Mouse (Mus musculus): Measurements from ENCODE around the gene Rbfox3. TPM values are rescaled to one million over a fixed set of nuclear protein-coding genes. Genes with fewer than 3 reads are reported as not detected.

Gene Rbfox3
- polyA plus RNA-seq, 1 experiment from 2014 or later = 69.4 TPM

DNA sequence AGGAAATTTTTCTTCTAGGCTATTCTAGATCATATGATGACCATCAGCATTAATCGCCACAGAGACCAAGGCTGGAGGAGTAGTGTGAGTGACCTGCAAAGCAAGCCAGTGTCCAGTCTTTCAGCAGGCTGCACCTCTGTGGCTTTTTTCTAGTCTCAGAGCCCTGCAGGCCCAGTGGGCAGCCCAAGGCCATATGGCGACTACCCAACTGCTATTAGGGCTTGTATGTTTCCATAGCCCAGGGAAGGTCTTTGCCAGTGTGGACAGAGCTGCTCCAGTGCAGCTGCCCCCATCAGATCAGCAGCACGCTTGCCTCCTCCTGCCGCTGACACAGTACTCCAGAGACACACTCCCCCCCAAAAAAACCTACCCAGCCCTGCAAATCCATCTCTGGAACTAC lies 290.5 kb downstream of the Rbfox3 start:
- Histone ChIP-seq H3K9ac (ENCODE audit: low read depth, low read length) (no peak overlapping the region), H3K36me3 (ENCODE audit: control insufficient read depth, insufficient read depth, low read length) (no peaks in the 10 kb centered on the region), H3K4me2 (ENCODE audit: low read length) (no peak overlapping the region), H3K4me3 (ENCODE audit: low read length) (no peak overlapping the region), H3K9me3 (ENCODE audit: control insufficient read depth, low read length) (no peaks in the 10 kb centered on the region), H3K27me3 (replicated peaks; ENCODE audit: control insufficient read depth, insufficient read depth, low read length) (no peaks in the 10 kb centered on the region), H3K4me1 (ENCODE audit: control insufficient read depth, insufficient read depth, low read depth, low read length) (no peaks in the 10 kb centered on the region), H3K27ac (ENCODE audit: low read depth, low read length) (no peak overlapping the region)
- WGBS = 64% methylated on average over 4 of the region's 4 CpGs
- ATAC-seq = 0 out of 2 replicates have a peak, but pooled peaks have one; percentile 19

DNA sequence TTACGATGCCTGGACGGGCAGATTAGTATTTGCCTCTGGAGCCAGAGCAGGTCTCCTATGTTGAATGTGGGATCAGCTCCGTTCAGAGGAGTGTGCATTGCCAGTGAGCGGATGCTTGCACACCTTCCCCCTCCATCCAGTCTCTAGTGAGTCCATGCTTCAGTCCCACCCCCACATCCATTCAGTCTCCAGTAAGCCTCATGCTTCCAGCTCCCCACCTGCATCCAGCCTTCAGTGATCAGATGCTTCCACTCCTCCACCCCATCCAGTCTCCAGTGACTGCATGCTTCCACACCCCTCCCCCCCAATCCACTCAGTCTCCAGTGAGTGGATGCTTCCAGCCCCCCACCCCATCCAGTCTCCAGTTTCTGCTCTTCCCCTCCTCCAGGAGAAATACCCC lies 297.3 kb downstream of the Rbfox3 start:
- Histone ChIP-seq H3K27me3 (replicated peaks; ENCODE audit: control insufficient read depth, insufficient read depth, low read length) (no peaks in the 10 kb centered on the region), H3K9me3 (ENCODE audit: control insufficient read depth, low read length) (no peaks in the 10 kb centered on the region), H3K4me1 (ENCODE audit: control insufficient read depth, insufficient read depth, low read depth, low read length) (peaks cover 12% of the 10 kb centered on the region), H3K4me3 (ENCODE audit: low read length) (no peak overlapping the region), H3K4me2 (ENCODE audit: low read length) (no peak overlapping the region), H3K9ac (ENCODE audit: low read depth, low read length) (no peak overlapping the region), H3K36me3 (ENCODE audit: control insufficient read depth, insufficient read depth, low read length) (no peaks in the 10 kb centered on the region), H3K27ac (ENCODE audit: low read depth, low read length) (no peak overlapping the region)
- ATAC-seq = no peak
- 86% methylated on average over 4 of the region's 4 CpGs for WGBS

GRCm38 (mm10) chr11:118610128-118610527 lies 301.3 kb downstream of the Rbfox3 start:
- peak overlapping the region; percentile 35 for H3K4me2 ChIP-seq (ENCODE audit: low read length)
- H3K4me1 ChIP-seq (ENCODE audit: control insufficient read depth, insufficient read depth, low read depth, low read length) = peaks cover 12% of the 10 kb centered on the region
- no peak overlapping the region for H3K4me3 ChIP-seq (ENCODE audit: low read length)
- 7% methylated on average over 12 of the region's 14 CpGs for WGBS
- H3K36me3 ChIP-seq (ENCODE audit: control insufficient read depth, insufficient read depth, low read length) = no peaks in the 10 kb centered on the region
- no peak overlapping the region; the same call in 1 of the 2 replicates for H3K9ac ChIP-seq (ENCODE audit: low read depth, low read length)
- H3K27me3 ChIP-seq (replicated peaks; ENCODE audit: control insufficient read depth, insufficient read depth, low read length) = no peaks in the 10 kb centered on the region
- ATAC-seq = no peak
- no peaks in the 10 kb centered on the region for H3K9me3 ChIP-seq (ENCODE audit: control insufficient read depth, low read length)
- H3K27ac ChIP-seq (ENCODE audit: low read depth, low read length) = no peak overlapping the region

DNA sequence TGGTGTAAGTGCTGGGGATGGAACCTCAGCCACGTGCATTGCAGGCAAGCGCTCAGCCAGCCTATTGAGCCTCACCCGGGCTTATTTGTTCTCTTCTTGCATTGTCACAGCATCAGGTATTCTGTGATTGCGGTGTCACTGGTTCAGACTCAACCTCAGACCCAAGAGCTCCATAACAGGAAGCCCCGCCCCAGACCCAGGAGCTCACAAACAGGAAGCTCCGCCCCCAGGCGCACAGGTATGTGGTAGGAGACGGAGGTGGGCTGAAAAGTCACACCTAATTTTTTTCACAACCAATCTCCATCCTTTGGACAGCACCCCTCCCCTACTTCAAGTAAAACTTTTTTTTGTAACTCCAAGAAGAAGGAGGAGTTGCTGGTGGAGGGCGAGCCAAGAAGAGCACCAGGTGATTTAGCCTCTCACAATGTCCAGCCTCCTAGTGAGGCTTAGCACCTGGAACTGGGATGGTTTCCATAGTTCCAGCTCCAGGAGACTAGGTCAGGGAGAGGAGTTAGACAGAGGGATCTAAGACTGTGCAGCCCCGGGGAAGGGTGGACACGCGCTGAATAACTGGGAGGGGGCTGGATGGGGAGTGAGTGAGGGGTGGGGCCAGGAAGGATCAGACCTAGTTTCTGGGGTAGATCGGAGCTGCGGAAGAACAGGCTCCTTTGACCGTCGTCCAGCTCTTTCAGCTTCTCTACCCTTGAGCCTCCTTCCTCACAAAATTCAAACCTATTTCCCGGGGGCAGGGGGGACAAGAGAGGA lies 302.0 kb downstream of the Rbfox3 start:
- no peaks in the 10 kb centered on the region for H3K27me3 ChIP-seq (replicated peaks; ENCODE audit: control insufficient read depth, insufficient read depth, low read length)
- 15% methylated on average over 17 of the region's 17 CpGs for WGBS
- ATAC-seq = peak; percentile 18; the same call in 1 of the 2 replicates
- no peaks in the 10 kb centered on the region for H3K9me3 ChIP-seq (ENCODE audit: control insufficient read depth, low read length)
- H3K4me3 ChIP-seq (ENCODE audit: low read length) = no peak overlapping the region
- peaks cover 15% of the 10 kb centered on the region for H3K4me1 ChIP-seq (ENCODE audit: control insufficient read depth, insufficient read depth, low read depth, low read length)
- H3K27ac ChIP-seq (ENCODE audit: low read depth, low read length) = no peak overlapping the region
- H3K4me2 ChIP-seq (ENCODE audit: low read length) = peak overlapping the region; percentile 35; the same call in 1 of the 2 replicates
- H3K36me3 ChIP-seq (ENCODE audit: control insufficient read depth, insufficient read depth, low read length) = no peaks in the 10 kb centered on the region
- H3K9ac ChIP-seq (ENCODE audit: low read depth, low read length) = no peak overlapping the region

DNA sequence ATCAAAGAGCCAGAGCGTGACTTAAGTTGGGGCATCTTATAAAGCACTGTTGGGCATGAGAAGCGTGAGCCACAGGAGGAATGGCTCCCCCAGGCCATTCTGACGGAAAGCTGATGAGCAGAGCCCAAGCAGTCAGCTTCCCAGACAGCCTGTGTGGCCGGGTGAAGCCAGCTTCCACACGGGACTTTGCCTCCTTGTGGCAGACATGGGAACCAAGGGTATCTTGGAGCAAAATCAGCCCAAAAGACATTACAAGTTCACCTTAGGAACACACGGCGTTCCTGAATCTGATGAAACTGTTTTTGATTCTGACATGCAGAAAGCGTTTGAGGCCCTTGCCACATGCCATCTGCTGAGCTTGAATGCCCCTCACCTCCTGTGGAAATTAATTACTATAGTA lies 303.5 kb downstream of the Rbfox3 start:
- Histone ChIP-seq H3K27me3 (replicated peaks; ENCODE audit: control insufficient read depth, insufficient read depth, low read length) (no peaks in the 10 kb centered on the region), H3K4me1 (ENCODE audit: control insufficient read depth, insufficient read depth, low read depth, low read length) (peaks cover 19% of the 10 kb centered on the region), H3K9me3 (ENCODE audit: control insufficient read depth, low read length) (no peaks in the 10 kb centered on the region), H3K4me3 (ENCODE audit: low read length) (no peak overlapping the region), H3K36me3 (ENCODE audit: control insufficient read depth, insufficient read depth, low read length) (no peaks in the 10 kb centered on the region), H3K27ac (ENCODE audit: low read depth, low read length) (no peak overlapping the region), H3K4me2 (ENCODE audit: low read length) (no peak overlapping the region), H3K9ac (ENCODE audit: low read depth, low read length) (no peak overlapping the region)
- no peak for ATAC-seq
- WGBS = 48% methylated on average over 8 of the region's 8 CpGs

DNA sequence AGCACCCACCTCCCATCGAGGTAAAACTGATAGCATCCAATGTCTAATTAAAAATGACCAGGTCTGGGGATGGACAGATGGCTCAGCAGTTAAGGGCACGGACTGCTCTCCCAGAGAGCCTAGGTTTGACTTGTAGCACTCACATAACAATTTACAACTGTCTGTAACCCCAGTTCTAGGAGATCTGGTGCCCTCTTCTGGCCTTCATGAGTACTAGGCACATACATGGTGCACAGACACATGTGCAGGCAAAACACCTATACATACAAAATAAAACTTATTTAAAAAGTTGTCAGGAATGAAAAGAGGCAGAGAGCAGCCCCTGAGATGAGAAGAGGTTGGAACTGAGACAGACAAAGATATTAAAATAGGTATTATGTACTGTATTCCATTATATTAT lies 305.8 kb downstream of the Rbfox3 start:
- Histone ChIP-seq H3K4me2 (ENCODE audit: low read length) (no peak overlapping the region), H3K9ac (ENCODE audit: low read depth, low read length) (no peak overlapping the region), H3K4me3 (ENCODE audit: low read length) (no peak overlapping the region), H3K4me1 (ENCODE audit: control insufficient read depth, insufficient read depth, low read depth, low read length) (peaks cover 29% of the 10 kb centered on the region), H3K27ac (ENCODE audit: low read depth, low read length) (no peak overlapping the region), H3K9me3 (ENCODE audit: control insufficient read depth, low read length) (no peaks in the 10 kb centered on the region), H3K27me3 (replicated peaks; ENCODE audit: control insufficient read depth, insufficient read depth, low read length) (no peaks in the 10 kb centered on the region), H3K36me3 (ENCODE audit: control insufficient read depth, insufficient read depth, low read length) (no peaks in the 10 kb centered on the region)
- no peak for ATAC-seq
- 76% methylated on average over 2 of the region's 2 CpGs for WGBS

DNA sequence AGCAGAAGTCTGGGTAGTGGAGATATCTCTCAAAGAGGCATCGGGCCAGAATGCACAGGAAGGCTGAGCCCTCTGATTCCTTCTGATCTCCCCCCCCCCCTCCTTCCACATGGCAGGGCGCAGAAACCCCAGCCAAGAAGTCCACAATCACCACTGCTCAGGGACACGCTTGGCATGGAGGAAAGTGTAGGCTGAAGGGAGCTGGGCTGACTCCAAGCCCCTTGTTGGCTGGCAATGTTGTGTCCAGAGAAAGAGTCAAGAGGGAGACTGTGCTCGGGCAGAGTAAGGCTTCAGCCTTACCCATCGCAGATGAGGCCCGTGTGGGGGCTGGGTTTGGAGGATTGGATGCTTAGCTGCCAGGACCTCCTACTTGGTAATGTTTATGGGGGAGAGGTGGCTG lies 307.2 kb downstream of the Rbfox3 start:
- Histone ChIP-seq H3K36me3 (ENCODE audit: control insufficient read depth, insufficient read depth, low read length) (no peaks in the 10 kb centered on the region), H3K4me2 (ENCODE audit: low read length) (no peak overlapping the region), H3K27ac (ENCODE audit: low read depth, low read length) (no peak overlapping the region; the same call in 1 of the 2 replicates), H3K4me1 (ENCODE audit: control insufficient read depth, insufficient read depth, low read depth, low read length) (peaks cover 27% of the 10 kb centered on the region), H3K27me3 (replicated peaks; ENCODE audit: control insufficient read depth, insufficient read depth, low read length) (no peaks in the 10 kb centered on the region), H3K9me3 (ENCODE audit: control insufficient read depth, low read length) (no peaks in the 10 kb centered on the region), H3K4me3 (ENCODE audit: low read length) (no peak overlapping the region), H3K9ac (ENCODE audit: low read depth, low read length) (no peak overlapping the region)
- WGBS = 54% methylated on average over 6 of the region's 6 CpGs
- ATAC-seq = peak; percentile 80

DNA sequence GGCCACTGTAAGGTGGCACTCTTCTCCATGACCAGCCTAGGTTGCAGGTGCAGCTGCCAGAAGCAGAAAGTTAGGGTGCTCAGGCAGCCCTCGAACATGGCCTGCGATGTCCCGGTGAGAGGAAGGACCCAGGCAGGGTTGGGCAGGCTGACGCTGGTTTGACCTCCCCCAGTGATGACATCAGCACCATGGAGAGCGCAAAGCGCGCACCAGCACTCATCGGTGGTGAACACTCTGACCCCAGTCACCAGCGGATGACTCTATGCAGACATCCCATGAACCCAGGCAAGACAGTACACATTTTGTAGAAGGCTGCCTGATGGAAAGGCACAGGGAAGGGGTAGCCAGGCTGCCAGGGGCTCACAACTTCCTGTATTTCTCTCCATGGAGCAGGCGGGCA lies 308.3 kb downstream of the Rbfox3 start:
- Histone ChIP-seq H3K4me1 (ENCODE audit: control insufficient read depth, insufficient read depth, low read depth, low read length) (peaks cover 31% of the 10 kb centered on the region), H3K4me3 (ENCODE audit: low read length) (no peak overlapping the region), H3K36me3 (ENCODE audit: control insufficient read depth, insufficient read depth, low read length) (no peaks in the 10 kb centered on the region), H3K27ac (ENCODE audit: low read depth, low read length) (no peak overlapping the region), H3K27me3 (replicated peaks; ENCODE audit: control insufficient read depth, insufficient read depth, low read length) (no peaks in the 10 kb centered on the region), H3K9me3 (ENCODE audit: control insufficient read depth, low read length) (no peaks in the 10 kb centered on the region), H3K9ac (ENCODE audit: low read depth, low read length) (no peak overlapping the region), H3K4me2 (ENCODE audit: low read length) (no peak overlapping the region)
- ATAC-seq = no peak
- 13% methylated on average over 10 of the region's 10 CpGs for WGBS

- 48% methylated on average over 9 of the region's 9 CpGs for WGBS
- H3K9ac ChIP-seq (ENCODE audit: low read depth, low read length) = 0 out of 2 replicates have a peak overlapping the region, but pooled peaks have one; percentile 1
Observed at GRCm38 (mm10) chr11:118601484-118601883, 309.9 kb downstream of the Rbfox3 start.

More at GRCm38 (mm10) chr11:118601484-118601883, 309.9 kb downstream of the Rbfox3 start:
- Histone ChIP-seq H3K4me1 (ENCODE audit: control insufficient read depth, insufficient read depth, low read depth, low read length) (peaks cover 31% of the 10 kb centered on the region), H3K9me3 (ENCODE audit: control insufficient read depth, low read length) (no peaks in the 10 kb centered on the region), H3K4me3 (ENCODE audit: low read length) (no peak overlapping the region), H3K36me3 (ENCODE audit: control insufficient read depth, insufficient read depth, low read length) (no peaks in the 10 kb centered on the region), H3K27me3 (replicated peaks; ENCODE audit: control insufficient read depth, insufficient read depth, low read length) (no peaks in the 10 kb centered on the region), H3K4me2 (ENCODE audit: low read length) (no peak overlapping the region), H3K27ac (ENCODE audit: low read depth, low read length) (peak overlapping the region; percentile 49)
- ATAC-seq = no peak

Data from hindbrain, embryonic 16.5 days (tissue).